Mouse (Mus musculus): ENCODE results near the gene Arhgap33.

GRCm38 (mm10) chr7:30532931-30533330 is 1.9 kb downstream of the Arhgap33 start:
- TF ChIP-seq CTCF (IDR thresholded peaks at IDR 0.05; ENCODE audit: borderline replicate concordance, extremely low read depth, insufficient read depth, insufficient read length): no peak
- no peak for TF ChIP-seq POLR2A (IDR thresholded peaks at IDR 0.05; ENCODE audit: borderline replicate concordance, extremely low read depth, insufficient read depth, insufficient read length, poor library complexity, severe bottlenecking)
